Mouse (Mus musculus): ENCODE measurements around the gene Sgsm1. TPM values are rescaled to one million over a fixed set of nuclear protein-coding genes. Genes with fewer than 3 reads are reported as not detected.
"Not testable (repeated sequence)": the region's sequence is repeated elsewhere in the genome, so short reads cannot be mapped to it uniquely, and the experiment has no call there.

The Sgsm1 gene
- total and polyA plus RNA-seq, 2 experiments from 2014 or later, result 0.11 to 1.1 TPM

DNA sequence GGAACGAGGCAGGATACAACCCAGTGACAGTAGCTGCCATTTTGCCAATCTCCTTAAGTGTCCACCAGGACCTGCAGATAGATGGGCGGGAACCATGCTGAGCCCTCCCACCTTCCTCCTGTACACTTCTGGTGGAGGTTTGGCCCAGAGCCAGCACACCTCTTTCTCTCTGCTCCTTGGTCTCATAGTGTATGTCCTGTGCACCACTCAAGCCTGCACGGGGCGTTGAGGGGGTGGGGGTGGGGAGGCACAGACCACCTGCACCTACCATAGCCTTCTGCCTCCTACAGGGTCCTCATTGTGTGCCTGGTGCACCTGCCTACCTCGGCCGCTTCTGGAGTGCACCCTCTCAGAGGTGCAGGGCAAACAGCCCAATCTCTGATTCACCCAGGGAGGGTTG, 42.0 kb upstream of the Sgsm1 start:
- no peaks in the 10 kb centered on the region for H3K36me3 ChIP-seq (replicated peaks; ENCODE audit: control insufficient read depth, insufficient read depth, low read length)
- DNase-seq (ENCODE audit: low spot score) (no peak), ATAC-seq (ENCODE audit: insufficient read depth, low read depth) (no peak)
- no peaks in the 10 kb centered on the region for H3K4me1 ChIP-seq (ENCODE audit: control insufficient read depth, insufficient read depth)
- no peak overlapping the region for H3K4me2 ChIP-seq (ENCODE audit: low read depth, low read length)
- H3K27me3 ChIP-seq (ENCODE audit: control insufficient read depth, insufficient read depth, low read length), result peaks cover 56% of the 10 kb centered on the region
- H3K9ac ChIP-seq (replicated peaks; ENCODE audit: low read depth, low read length), result no peak overlapping the region
- no peaks in the 10 kb centered on the region for H3K9me3 ChIP-seq (replicated peaks; ENCODE audit: control insufficient read depth, low read length)
- H3K4me3 ChIP-seq (ENCODE audit: low read depth, low read length), result no peak overlapping the region
- no peak overlapping the region for H3K27ac ChIP-seq (ENCODE audit: low read depth)
- WGBS, result 66% methylated on average over 6 of the region's 6 CpGs
- TF ChIP-seq CTCF (IDR thresholded peaks at IDR 0.05; ENCODE audit: low read depth) (no peak), EP300 (IDR thresholded peaks at IDR 0.05; ENCODE audit: low read depth) (no peak)

DNA sequence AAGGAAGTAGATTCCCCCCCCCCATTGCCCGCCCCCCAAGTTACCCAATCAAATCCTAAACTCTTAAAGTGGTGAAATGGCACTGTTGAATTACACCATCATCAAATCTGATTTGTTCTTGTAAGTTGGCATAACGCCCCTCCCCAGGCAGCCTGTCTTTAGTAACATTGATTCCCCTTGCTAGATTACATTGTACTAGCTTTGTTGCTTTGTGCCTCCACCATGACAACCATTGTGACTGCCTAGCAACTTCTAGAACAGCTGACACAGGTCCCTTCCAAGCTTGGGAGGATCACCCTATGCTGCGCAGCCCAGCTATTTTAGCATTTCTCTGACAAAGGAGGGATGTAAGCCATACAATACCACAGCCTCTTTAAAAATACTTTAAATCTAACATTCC, 41.2 kb upstream of the Sgsm1 start:
- Histone ChIP-seq H3K9me3 (replicated peaks; ENCODE audit: control insufficient read depth, low read length) (no peaks in the 10 kb centered on the region), H3K27me3 (ENCODE audit: control insufficient read depth, insufficient read depth, low read length) (peaks cover 56% of the 10 kb centered on the region)
- no peak for ATAC-seq (ENCODE audit: insufficient read depth, low read depth)

DNA sequence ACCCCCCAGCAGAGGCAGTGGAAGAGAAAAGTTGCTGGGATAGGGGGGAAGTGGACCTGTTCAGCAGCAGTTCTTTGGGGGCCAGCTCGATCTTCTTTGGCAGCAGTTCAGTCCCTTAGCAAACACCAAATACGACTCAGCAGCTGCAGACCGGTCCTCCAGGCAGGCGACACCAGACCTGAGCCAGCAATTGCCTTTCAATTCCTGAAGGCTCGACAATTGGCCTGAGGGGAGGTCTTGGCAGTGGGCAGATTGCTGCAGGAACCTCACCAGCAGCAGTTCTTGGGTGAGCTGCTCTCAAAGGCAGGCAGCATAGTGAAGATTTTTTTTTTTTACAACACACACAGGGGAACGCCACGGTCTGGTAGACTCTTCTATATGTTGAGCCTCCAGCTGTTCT, 39.2 kb upstream of the Sgsm1 start:
- H3K4me3 ChIP-seq (ENCODE audit: low read depth, low read length), result no peak overlapping the region
- WGBS, result 31% methylated on average over 7 of the region's 7 CpGs
- H3K9me3 ChIP-seq (replicated peaks; ENCODE audit: control insufficient read depth, low read length), result no peaks in the 10 kb centered on the region
- TF ChIP-seq CTCF (IDR thresholded peaks at IDR 0.05; ENCODE audit: low read depth) (no peak), EP300 (IDR thresholded peaks at IDR 0.05; ENCODE audit: low read depth) (no peak)
- H3K27me3 ChIP-seq (ENCODE audit: control insufficient read depth, insufficient read depth, low read length), result peaks cover 71% of the 10 kb centered on the region
- H3K27ac ChIP-seq (ENCODE audit: low read depth), result no peak overlapping the region
- H3K4me2 ChIP-seq (ENCODE audit: low read depth, low read length), result no peak overlapping the region
- H3K4me1 ChIP-seq (ENCODE audit: control insufficient read depth, insufficient read depth), result no peaks in the 10 kb centered on the region
- DNase-seq (ENCODE audit: low spot score) (no peak), ATAC-seq (ENCODE audit: insufficient read depth, low read depth) (no peak)
- H3K9ac ChIP-seq (replicated peaks; ENCODE audit: low read depth, low read length), result no peak overlapping the region
- no peaks in the 10 kb centered on the region for H3K36me3 ChIP-seq (replicated peaks; ENCODE audit: control insufficient read depth, insufficient read depth, low read length)

More for the DNA sequence above, 41.2 kb upstream of the Sgsm1 start:
- Histone ChIP-seq H3K4me1 (ENCODE audit: control insufficient read depth, insufficient read depth) (no peaks in the 10 kb centered on the region), H3K36me3 (replicated peaks; ENCODE audit: control insufficient read depth, insufficient read depth, low read length) (no peaks in the 10 kb centered on the region), H3K27ac (ENCODE audit: low read depth) (no peak overlapping the region), H3K9ac (replicated peaks; ENCODE audit: low read depth, low read length) (no peak overlapping the region), H3K4me2 (ENCODE audit: low read depth, low read length) (no peak overlapping the region), H3K4me3 (ENCODE audit: low read depth, low read length) (no peak overlapping the region)
- no peak for DNase-seq (ENCODE audit: low spot score)
- no peak for TF ChIP-seq EP300 (IDR thresholded peaks at IDR 0.05; ENCODE audit: low read depth)
- no peak for TF ChIP-seq CTCF (IDR thresholded peaks at IDR 0.05; ENCODE audit: low read depth)
- 64% methylated on average over 3 of the region's 3 CpGs for WGBS

DNA sequence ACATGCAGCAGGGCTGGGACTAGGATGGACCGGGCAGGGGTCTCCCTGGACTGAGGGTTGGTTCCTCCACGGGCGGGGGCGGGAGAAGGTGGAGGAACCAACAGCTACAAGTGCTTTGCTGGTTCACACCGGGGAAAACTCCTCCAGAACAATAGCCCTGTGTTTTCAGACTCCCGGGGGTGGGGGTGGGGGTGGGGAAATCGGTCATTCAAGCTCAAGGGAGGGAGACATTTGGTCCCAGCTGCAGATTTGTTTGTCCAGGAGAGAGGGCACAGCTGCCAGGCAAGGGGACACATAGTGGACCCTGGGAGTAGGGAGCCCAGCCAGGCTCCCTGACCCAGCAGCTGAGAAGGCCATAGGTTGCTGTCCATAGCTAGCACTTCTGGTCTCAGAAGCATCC, 38.6 kb upstream of the Sgsm1 start:
- no peak overlapping the region for H3K27ac ChIP-seq (ENCODE audit: low read depth)
- H3K4me1 ChIP-seq (ENCODE audit: control insufficient read depth, insufficient read depth), result no peaks in the 10 kb centered on the region
- H3K9ac ChIP-seq (replicated peaks; ENCODE audit: low read depth, low read length), result no peak overlapping the region
- 13% methylated on average over 7 of the region's 7 CpGs for WGBS
- no peak overlapping the region for H3K4me2 ChIP-seq (ENCODE audit: low read depth, low read length)
- TF ChIP-seq EP300 (IDR thresholded peaks at IDR 0.05; ENCODE audit: low read depth) (no peak), CTCF (IDR thresholded peaks at IDR 0.05; ENCODE audit: low read depth) (no peak)
- no peaks in the 10 kb centered on the region for H3K9me3 ChIP-seq (replicated peaks; ENCODE audit: control insufficient read depth, low read length)
- peaks cover 77% of the 10 kb centered on the region for H3K27me3 ChIP-seq (ENCODE audit: control insufficient read depth, insufficient read depth, low read length)
- H3K36me3 ChIP-seq (replicated peaks; ENCODE audit: control insufficient read depth, insufficient read depth, low read length), result no peaks in the 10 kb centered on the region
- H3K4me3 ChIP-seq (ENCODE audit: low read depth, low read length), result no peak overlapping the region
- DNase-seq (ENCODE audit: low spot score), result no peak
- no peak for ATAC-seq (ENCODE audit: insufficient read depth, low read depth)

DNA sequence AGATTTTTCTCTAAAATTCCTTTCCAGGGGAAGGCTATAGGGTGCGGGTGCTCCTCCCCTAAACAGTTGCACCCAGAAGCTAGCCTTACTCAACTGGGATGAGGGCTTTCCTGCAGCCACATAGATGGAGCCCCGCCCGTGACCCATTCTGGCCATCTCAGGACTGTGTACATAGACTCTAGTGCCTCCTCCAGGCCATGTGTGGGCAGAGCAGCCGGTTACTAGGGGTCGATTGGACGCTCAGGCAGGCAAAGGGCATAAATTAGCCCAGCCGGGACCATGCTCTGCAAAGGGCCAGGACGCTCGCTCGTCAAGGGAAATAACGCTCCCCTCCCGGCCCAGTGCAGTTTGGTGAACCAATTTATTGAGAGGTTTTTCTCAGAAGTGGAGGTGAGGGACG, 38.0 kb upstream of the Sgsm1 start:
- TF ChIP-seq EP300 (IDR thresholded peaks at IDR 0.05; ENCODE audit: low read depth) (no peak), CTCF (IDR thresholded peaks at IDR 0.05; ENCODE audit: low read depth) (no peak)
- DNase-seq (ENCODE audit: low spot score), result no peak

DNA sequence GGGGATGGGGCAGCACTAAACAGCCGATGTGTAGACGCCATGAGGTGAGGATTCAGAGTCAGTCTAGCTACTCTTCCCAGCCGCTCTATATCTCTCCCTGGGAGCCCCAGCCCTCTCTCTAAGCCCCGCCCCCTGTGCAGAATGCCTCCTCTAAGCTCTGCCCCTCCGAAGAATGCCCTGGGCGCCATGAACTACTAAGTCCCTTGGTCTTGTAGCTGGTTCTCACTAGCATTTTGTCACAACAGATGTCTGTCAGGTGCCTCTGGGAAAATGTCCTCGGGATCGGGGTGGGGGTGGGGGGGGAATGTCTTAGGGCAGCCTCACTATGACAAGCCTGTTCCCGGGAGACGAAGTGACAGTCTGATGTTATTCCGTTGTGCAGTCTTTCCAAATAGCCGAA, 37.0 kb upstream of the Sgsm1 start:
- no peak overlapping the region for H3K9ac ChIP-seq (replicated peaks; ENCODE audit: low read depth, low read length)
- no peaks in the 10 kb centered on the region for H3K4me1 ChIP-seq (ENCODE audit: control insufficient read depth, insufficient read depth)
- DNase-seq (ENCODE audit: low spot score), result no peak
- no peak overlapping the region for H3K4me3 ChIP-seq (ENCODE audit: low read depth, low read length)
- no peak for ATAC-seq (ENCODE audit: insufficient read depth, low read depth)
- H3K9me3 ChIP-seq (replicated peaks; ENCODE audit: control insufficient read depth, low read length), result no peaks in the 10 kb centered on the region
- peaks cover 72% of the 10 kb centered on the region for H3K27me3 ChIP-seq (ENCODE audit: control insufficient read depth, insufficient read depth, low read length)
- TF ChIP-seq EP300 (IDR thresholded peaks at IDR 0.05; ENCODE audit: low read depth) (no peak), CTCF (IDR thresholded peaks at IDR 0.05; ENCODE audit: low read depth) (no peak)
- H3K36me3 ChIP-seq (replicated peaks; ENCODE audit: control insufficient read depth, insufficient read depth, low read length), result no peaks in the 10 kb centered on the region
- WGBS, result 39% methylated on average over 12 of the region's 12 CpGs
- H3K27ac ChIP-seq (ENCODE audit: low read depth), result no peak overlapping the region
- no peak overlapping the region for H3K4me2 ChIP-seq (ENCODE audit: low read depth, low read length)

More for the DNA sequence above, 38.0 kb upstream of the Sgsm1 start:
- WGBS, result 23% methylated on average over 13 of the region's 13 CpGs
- H3K4me3 ChIP-seq (ENCODE audit: low read depth, low read length), result no peak overlapping the region
- H3K4me2 ChIP-seq (ENCODE audit: low read depth, low read length), result no peak overlapping the region
- peaks cover 80% of the 10 kb centered on the region for H3K27me3 ChIP-seq (ENCODE audit: control insufficient read depth, insufficient read depth, low read length)
- no peak overlapping the region for H3K27ac ChIP-seq (ENCODE audit: low read depth)
- no peak for ATAC-seq (ENCODE audit: insufficient read depth, low read depth)
- H3K36me3 ChIP-seq (replicated peaks; ENCODE audit: control insufficient read depth, insufficient read depth, low read length), result no peaks in the 10 kb centered on the region
- H3K9me3 ChIP-seq (replicated peaks; ENCODE audit: control insufficient read depth, low read length), result no peaks in the 10 kb centered on the region
- no peak overlapping the region for H3K9ac ChIP-seq (replicated peaks; ENCODE audit: low read depth, low read length)
- no peaks in the 10 kb centered on the region for H3K4me1 ChIP-seq (ENCODE audit: control insufficient read depth, insufficient read depth)

DNA sequence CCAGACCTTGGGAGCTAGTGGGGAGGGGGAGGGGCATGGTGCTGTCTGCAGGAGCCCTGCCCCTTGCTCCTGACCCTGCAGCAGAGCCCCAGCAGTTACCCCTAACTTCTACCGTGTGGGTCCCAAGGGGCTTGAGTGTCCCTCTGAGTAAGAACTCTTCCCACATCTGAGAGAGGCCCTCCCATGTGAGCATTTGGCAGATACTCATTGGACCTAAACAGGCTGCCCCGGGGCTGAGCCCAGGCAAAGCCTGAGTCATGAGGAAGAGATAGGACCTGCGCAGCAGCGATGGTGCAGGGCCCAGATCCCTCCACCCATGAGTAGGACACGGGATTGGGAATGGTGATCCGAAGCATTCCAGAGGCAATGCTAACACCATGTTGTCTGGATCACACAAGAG, 36.1 kb upstream of the Sgsm1 start:
- H3K27me3 ChIP-seq (ENCODE audit: control insufficient read depth, insufficient read depth, low read length), result peaks cover 68% of the 10 kb centered on the region
- H3K4me3 ChIP-seq (ENCODE audit: low read depth, low read length); H3K36me3 ChIP-seq (replicated peaks; ENCODE audit: control insufficient read depth, insufficient read depth, low read length); H3K4me2 ChIP-seq (ENCODE audit: low read depth, low read length); DNase-seq (ENCODE audit: low spot score); H3K9ac ChIP-seq (replicated peaks; ENCODE audit: low read depth, low read length); ATAC-seq (ENCODE audit: insufficient read depth, low read depth); H3K9me3 ChIP-seq (replicated peaks; ENCODE audit: control insufficient read depth, low read length); H3K27ac ChIP-seq (ENCODE audit: low read depth); H3K4me1 ChIP-seq (ENCODE audit: control insufficient read depth, insufficient read depth): not testable (repeated sequence)
- 26% methylated on average over 6 of the region's 6 CpGs for WGBS
